Mouse (Mus musculus): ENCODE measurements at regions not wholly inside any gene's neighbourhood (a gene's known extent, or its start where the extent isn't known, plus 50 kb on each side); places are given as distances from the start of the nearest gene placed in this dataset.

DNA sequence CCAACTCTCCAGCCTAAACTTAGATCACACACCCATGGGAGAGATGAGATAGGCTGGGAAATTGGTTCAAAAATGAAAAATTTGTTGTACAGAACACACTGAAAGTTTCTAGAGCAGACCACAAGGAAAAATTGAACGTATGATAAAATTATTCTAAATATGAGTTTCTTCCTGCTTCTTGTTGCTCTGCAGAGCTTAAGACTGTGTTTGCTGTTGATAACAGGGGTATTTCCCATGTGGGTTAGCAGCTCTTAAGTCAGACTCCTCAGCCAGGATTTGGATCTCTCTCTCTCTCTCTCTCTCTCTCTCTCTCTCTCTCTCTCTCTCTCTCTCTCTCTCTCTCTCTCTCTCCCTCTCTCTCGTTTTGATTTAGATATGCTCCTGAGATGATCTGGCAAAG, 173.5 kb upstream of the Stt3b start:
- DNase-seq, result no peak

DNA sequence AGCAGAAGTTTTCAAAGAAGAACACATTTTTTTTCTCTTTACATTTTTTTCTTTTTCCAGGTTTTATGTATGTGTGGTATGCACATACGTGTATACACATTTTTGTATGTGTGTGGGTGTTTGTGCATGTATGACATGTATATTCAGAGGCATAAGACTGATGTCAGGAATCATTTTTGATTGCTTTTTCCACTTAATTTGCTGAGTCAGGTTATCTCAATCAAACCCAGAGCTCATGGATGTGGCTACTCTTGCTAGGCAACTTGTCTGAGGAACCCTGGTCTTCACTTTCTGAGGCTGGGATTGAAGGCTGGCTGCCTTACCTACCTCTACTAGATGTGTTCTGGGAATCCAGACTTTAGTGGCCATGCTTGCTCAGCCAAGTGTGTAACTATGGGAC, 174.2 kb upstream of the Stt3b start:
- no peak for DNase-seq

DNA sequence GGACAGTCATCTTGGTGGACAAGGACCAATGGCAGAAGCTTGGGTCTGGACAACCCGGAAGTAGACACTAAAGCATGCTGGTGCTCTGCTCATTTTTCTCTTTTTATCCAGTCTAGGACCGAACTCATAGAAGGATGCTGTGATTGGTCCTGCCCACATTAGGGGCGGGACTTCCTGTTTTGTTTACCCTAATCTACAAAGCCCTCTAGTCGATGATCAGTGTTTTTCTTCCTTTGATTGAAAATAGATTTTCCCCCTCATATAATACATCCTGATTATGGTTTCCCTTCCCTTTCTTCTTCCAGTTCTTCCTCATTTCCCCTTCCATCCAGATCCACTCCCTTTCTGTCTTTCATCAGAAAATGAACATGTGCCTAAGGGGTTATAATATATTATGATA, 175.0 kb upstream of the Stt3b start:
- DNase-seq, result no peak

DNA sequence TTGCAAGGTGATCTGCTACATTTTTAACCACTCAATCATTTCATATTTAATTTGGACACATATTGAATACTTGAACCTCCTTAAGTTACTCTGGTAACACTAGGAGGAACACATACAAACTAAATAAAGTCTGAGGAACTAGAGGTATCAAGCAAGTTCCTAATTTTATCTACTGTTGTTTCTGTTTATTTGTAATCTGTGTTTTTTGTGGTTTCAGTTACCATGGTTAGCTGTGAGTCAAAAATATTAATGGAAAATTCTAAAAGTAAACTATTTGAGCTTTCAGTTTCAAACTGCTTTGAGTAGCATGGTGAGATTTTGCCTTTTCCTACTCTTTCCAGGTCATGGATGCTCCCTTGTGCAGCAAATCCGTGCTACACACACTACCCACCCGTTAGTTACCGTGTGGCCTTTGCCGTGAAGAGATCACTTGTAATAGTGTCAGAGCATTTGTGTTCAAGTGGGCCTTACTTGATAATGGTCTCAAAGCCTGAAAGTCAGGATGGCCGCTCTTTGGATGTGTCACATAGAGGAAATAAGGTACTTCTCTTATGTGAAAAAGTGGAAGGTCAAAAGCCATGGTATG, 177.0 kb upstream of the Stt3b start:
- DNase-seq, result no peak

DNA sequence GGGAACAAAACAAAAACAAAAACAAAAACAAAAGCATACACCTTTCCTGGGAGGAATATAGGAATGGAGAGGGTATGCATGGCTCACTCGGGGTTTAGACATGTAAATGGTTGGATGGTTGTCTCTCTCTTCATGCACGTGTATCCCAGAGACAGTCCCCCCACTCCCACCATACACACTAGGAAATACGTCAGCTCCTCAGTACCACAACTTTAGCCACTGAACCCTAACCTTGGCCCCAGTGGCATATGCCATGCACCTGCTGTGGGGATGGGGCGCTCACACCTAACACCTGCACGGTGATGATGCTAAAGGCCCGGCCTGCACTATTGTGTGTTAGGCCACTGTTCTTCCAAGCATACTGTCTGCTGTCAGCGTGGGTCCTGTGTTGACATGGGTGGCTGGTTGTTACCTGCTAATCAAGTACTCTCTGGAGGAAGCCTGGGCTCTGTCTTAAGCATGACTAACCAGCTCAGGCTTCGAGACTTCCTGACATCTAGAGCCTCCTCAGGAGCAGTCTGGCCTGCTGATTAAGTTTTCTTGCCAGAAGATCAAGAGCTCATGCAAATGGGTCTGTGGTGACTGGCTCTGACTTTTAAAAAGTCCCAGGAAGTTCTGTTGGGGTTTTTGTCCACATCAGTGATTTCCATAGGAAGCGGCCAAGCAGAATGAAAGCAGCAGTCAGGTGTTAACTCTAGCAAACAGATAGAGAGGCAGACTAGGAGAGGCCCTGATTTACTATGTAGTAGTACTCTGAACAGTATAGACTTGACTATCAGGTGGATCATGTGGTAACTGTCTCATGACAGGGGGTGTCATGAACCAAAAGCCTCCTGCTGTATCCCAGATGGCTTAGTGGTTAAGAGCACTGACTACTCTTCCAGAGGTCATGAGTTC, 178.9 kb upstream of the Stt3b start:
- peak in 1 of 2 experiments; percentile 15 for DNase-seq

DNA sequence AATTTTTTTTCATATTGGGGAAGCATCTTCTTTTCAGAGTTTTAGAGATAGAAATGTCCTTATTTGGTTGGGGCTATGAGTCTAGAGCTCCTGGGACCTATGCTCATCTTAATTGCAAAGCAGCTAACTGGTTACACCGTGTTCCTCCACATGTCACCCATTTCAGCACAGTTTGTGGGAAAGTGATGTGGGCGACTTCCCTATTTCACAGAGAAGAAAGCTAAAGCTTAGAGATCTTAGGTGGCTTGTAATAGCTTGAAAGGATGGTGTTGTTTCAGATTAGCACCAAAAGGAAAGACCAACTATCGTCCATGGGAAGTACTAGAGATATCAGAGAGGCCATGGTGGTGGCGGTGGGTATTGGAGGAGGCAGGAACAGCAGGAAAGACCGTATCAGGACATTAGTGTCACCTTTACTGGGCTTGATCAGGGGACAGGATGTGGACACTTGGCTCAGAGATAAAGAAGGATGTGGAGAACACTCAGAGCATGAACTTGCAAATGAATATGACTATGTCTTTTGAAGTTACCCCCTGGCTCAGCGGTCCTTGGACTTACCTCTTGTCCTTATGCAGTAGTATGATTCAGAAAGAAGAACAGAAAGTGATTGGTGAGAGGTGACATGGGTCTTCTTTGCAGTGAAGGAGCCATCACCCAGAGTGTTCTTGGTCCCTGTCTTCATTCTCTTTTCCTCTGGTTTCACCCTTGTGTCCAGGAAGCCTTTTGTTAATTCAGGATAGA, 182.4 kb upstream of the Stt3b start:
- DNase-seq, result peak in 1 of 2 experiments; percentile 15

DNA sequence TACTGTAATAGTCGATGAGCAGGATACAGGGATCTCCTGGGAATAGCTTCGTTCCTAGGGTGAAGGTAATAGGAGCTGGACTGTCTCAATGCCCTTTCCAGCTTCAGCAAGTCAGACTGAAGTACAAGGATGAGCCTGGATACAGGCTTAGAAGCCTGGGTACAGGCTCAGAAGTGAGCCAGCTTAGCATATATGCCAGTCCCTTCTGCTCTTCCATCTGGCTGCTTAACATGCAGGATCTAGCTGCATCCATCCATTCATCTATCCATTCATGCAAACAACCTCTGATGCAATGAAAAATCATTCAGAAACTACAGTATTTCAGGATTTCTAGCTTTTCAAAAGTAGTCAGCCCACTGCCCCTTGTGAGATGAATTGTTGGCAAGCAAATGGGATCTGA, 183.5 kb upstream of the Stt3b start:
- no peak for DNase-seq

DNA sequence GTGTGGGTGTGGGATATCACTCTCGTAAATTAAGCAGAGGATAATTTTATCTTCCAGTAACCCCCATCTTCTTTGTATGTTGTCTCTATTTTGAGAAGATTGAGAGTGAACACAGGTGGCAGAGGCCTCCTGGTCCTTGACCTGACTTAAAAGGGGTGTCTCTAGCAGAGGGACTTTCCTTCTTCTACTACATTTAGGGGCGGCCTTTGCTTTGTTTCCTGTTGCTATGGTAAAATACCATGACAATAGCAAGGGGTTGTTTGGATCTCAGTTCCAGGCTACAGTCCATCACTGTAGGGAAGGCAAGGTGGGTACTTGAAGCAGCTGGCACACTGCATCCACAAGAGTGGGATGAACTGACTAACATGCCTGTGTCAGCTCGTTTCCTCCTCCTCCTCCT, 189.3 kb upstream of the Stt3b start:
- no peak for DNase-seq

DNA sequence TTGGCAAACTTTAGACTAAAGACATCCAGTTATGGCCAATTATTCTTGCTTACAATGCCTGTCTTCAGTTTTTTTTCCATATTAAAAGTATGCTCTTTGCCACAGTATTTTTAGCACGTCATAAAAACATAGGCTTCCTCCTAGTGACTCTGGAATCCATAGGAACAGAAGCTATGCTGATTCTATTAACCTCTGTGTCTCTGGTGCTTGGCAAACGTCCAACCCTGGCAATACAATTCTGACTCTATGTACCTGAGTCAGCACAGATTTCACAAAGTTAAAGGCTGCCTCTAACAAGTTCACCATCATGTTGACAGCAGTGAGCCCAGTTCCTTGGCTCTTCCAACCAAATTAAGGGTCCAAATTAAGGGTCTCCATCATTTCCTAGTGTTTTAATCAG, 194.6 kb upstream of the Stt3b start:
- DNase-seq, result no peak

DNA sequence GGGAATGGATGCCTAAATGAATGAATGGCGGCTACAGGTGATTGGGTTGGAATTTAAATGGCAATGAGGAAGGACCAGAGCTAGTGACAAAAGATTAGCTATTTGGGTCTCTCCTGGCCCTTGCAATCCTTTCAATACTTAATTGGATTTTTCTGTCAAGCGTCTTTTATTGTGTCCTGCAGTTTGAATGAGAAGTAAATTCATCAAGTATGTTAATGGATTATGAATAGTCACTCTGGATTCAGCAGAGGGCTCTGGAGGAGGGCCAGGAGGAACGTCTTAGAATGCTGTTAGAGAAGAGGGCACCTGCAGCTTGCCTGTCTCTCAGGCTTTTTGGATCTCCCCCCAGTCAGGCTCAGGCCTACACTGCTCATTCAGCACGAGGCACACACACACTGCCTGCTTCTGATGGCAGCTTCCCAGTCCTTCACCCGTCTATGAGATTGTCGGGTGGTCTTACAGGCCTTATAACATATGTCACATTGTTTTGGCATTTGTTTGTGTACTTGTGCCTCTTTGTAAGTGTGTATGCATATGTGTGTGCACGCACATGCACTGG, 197.0 kb upstream of the Stt3b start:
- no peak for DNase-seq

DNA sequence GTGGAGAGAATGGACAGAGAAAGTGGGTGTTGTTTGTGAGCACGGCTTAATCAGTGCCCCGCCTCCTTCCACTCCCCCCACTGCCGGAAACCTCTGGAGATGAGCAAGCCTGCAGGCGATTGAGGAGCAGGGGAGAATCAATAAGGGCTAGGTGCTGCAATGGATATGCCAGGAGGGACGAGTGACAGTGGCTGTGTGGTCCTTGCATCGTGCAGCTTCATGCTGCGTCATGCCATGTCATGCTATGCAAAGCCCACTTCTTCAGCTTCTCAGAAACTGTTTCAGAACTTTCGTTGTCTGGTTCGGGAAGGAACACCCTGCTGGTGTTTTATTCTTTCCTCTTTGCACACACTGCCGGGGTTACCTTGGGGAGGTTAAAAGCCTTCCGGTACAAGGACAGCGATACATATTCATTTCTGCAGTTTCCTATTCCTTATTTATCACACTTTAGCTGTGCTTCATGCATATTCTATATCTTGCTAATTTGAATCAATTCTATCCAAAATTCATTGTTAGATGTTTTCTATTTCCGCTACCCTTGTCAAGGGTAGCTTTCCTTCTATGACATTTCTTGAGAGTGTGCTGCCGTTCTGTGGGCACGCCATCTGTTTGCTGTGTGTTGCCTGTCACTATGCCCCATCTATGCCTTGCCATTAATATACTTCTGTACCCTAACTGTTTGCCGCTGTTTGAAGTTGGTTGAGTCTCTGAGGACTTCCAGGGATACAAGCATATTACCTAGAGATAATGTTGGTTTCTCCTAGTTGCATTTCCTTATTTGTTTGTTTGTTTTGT, 202.8 kb upstream of the Stt3b start:
- DNase-seq, result no peak

DNA sequence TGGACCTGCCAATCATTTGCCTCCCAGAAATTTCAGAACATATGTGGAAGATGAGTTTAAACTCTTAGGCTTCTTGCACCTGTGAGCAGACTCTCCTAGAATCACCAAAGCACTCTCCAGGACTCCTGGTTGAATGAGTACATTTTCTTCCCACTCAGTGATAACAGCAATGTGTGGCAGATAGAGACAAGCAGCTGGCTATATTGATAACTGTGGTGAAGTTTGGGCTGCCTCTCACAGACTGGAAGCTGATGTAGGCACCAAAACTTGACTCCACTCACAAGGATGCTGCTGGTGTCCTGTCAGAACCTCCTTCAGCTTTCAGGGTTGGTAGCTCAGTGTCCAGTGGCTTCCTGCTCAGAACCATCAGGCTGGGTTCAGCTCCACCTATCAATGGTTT, 207.7 kb upstream of the Stt3b start:
- no peak for DNase-seq

DNA sequence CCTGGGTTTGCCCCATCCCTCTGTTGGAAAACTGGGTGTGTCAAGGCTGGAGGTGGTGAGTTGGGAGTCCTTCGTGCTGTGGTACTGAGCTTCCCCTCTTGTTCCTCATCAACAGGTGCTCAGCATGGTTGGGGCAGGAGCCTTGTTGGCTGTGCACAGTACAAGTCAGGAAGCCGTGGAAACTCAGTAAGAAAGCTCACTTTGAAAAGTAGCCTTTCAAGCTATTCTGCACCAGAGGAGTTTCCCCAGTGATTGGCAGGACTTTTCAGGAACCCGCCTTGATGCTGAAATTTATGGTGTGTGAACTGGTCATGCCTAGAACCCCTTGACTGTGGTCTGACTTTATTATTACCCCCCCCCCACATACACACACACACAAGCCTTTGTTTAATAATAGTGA, 213.9 kb upstream of the Stt3b start:
- no peak for DNase-seq

DNA sequence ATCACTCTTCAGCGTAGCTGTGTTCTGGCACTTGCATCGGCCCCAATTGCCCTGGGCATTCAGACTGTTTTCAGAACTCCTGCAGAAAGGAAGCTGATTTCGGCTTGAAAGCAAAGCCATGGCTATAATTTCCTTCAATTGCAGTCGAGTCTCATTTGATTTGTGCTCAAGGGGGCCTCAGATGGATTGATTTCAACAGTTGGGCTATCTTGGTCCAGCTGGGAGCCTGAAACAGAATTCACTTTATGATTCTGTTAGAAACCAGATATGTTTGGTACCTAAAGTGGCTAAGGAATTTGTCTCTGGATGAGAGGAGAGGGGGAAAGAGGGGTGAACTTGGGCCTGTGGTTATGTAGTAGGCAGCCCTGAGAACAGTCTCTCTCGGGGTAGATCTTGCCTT, 214.4 kb upstream of the Stt3b start:
- no peak for DNase-seq

DNA sequence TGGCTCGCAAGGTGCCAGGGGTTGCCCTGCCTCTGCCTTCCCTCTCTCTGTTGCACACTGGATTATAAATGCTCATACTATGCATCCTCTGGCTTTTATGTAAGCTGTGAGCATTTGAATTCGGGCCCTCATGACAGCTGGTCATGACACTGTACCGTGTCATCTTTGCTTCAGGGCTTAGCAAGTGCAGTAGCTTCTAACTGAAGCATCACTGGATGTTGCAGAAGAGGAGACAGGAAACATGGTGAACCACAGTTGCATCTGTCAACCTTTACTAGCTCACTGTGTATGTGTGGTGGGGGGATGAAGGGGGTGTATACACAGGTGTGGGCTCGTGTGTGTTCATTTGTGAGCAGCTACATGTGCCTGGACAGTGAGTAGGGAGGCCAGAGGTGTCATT, 216.1 kb upstream of the Stt3b start:
- no peak for DNase-seq

DNA sequence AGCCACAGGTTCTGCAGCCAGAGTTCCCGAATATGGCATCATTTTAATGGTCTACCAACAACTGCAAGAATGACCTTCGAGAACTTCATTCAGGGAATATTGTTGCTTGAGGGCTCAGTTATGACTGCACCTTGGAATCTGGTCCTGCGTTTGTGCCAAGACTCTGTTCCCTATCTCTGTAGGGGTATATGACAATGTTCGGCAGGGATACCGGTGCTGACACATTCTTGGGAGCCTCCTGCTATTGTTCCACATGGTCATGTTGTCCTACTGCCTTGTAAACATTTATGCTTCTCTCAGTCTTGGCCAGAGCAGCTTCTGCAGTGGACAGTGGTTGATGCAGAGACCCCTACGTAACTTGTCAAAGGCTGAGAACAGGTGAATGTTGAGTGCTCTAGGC, 216.8 kb upstream of the Stt3b start:
- no peak for DNase-seq

DNA sequence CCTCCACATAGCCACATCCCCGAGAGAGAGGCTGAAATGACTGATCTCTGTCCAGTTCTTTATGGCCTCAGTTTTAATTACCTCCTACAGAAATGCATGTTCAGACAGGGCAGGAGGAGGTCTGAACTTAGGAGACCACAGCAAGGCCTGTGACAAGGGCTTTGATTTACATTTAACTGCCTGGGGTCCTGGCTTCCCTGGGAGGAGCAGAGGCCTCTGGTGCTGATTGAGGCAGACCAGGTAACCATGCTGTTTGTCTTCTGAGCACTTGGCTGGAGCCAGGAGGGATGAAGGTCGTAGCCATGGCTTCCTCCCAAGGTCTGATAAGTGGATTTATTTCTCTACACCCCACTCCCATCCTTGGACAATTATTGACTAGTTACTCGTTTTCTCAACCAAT, 224.0 kb upstream of the Stt3b start:
- no peak for DNase-seq

DNA sequence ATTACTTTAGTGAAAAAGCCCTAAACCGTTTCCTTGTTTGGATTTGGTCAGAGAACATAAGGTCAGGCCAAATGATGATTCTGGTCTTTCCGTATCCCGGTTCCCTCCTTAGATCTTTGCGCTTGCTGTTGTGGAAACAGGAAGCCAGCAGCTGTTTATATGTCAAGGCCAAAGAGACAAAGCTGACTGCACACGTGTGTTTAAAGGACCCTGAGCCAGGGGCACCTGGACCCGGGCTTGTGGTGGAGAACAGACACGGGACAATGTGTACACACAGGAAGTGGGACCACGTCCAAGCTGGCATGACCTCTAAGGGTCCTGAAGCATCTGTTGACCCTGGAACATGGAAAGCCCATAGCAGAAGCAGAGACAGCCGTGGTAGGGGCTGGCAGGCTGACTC, 233.4 kb upstream of the Stt3b start:
- DNase-seq, result peak; percentile 23 to 32

DNA sequence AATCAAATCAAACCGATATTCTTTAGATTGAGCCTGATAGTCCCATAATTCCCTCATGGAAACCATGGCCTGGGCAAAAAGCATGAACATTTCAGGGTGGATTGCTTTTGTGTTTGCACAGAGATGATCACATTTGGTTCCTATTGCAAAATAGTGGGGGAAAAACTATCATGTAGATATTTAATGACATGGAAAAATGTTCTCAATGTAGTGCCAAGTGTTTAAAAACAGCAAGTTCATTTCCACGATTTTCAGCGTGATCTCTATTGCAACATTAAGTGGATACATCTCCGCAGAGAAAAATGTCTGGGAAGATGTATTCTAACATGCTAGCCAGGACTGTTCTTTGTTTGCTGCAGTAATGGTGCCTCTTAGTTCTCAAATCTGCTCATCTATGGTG, 235.0 kb upstream of the Stt3b start:
- no peak for DNase-seq

DNA sequence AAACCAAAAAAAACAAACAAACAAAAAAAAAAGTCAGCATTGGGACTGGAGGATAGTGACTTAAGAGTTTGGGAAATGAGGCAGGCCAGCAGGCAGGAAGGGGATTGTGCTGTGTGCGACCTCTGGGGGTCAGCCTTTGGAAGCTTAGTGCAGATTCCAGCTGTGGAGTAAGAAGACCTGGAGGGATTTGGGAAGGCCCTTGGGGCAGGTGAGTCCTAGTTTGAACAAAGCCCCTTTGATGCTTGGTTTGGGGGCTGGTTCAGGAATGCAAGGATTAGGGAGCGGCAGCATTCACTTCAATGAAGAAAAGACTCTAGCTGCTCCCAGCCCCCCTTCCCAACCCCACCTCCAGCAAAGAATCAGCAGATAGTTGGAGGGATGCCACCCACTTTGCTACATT, 235.6 kb upstream of the Stt3b start:
- no peak for DNase-seq

DNA sequence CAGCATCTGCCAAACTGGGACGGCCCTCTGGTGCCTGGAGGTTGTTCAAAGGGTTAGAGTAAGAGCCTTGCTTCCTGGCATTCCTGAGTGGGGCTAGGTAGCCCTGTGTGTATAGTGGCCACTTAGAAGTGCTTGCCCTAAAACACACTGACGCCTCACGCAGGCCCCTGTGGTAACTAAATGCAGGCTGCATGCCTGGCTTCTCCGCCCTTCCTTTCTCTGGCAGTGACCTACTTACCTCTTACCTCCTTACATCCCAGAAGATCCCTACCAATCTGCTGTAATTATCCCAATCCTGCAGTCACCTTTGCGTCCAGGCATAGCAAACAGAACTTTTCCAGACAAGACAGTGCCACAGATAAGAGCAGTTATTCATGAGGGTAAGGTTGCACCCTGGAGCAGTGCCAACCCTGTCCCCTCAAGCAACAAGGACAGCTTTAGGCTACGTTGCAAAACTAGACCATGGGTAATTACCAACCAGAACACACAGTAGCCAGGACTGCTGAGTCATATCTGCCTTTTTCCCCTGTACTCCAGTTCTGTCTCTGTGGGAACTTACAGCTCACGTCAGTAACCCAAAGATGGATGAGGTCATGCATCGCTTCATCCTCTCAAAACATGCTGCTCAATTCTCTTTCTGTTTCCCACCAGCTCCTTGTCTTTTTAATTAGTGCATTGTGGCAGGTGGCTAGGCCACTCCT, 237.6 kb upstream of the Stt3b start:
- no peak for DNase-seq
